Mouse (Mus musculus) neutrophil, adult 5-6 weeks (primary cell): ENCODE results near the gene Upf3a. TPM values are rescaled to one million over a fixed set of nuclear protein-coding genes. Genes with fewer than 3 reads are reported as not detected.
"Not testable (repeated sequence)": the region's sequence is repeated elsewhere in the genome, so short reads cannot be mapped to it uniquely, and the experiment has no call there.

Experiments
- ATAC-seq: fragments of 151-379, 151-347 bp; 2 replicates; pipeline ENCODE4 v1.8.0; 2017; ENCODE audit warnings: mild to moderate bottlenecking, moderate TSS enrichment; ENCODE audit not compliant: insufficient number of reproducible peaks, poor library complexity, low FRiP score, severe bottlenecking; ENCODE audit errors: extremely low read depth
- total RNA-seq: library from RNA; stranded (forward); fragments of 200-1000 nt; gene quantifications from 2 replicates; pipeline ENCODE4 v1.2.3, GENCODE M21; 2017

Gene Upf3a
- total RNA-seq, 1 experiment from 2014 or later = 34.1 TPM

- not testable (repeated sequence) for ATAC-seq
These were observed 52.9 kb downstream of the Upf3a start, which contains the start of gene AF366264 for GRCm38 (mm10) chr8:13838289-13838688. Gene AF366264, minus strand, starts transcription at chr8:13838389.

- not testable (repeated sequence) for ATAC-seq
These were observed 57.9 kb downstream of the Upf3a start for GRCm38 (mm10) chr8:13843286-13843685.

Other genes with a start within 250 kb of the Upf3a start
- gene 1700029H14Rik, start 223.2 kb upstream of the Upf3a start, total RNA-seq = 2.3 and 2.9 TPM in 2 replicates
- 437 and 443 TPM in 2 replicates for gene Rasa3, start 108.0 kb upstream of the Upf3a start, total RNA-seq
- not detected in 2 replicates for gene Cfap97d2, start 79.7 kb upstream of the Upf3a start, total RNA-seq
- gene Cdc16, start 27.9 kb upstream of the Upf3a start, total RNA-seq = 37.8 and 38.2 TPM in 2 replicates
- gene AF366264, start 52.8 kb downstream of the Upf3a start, total RNA-seq = not detected in 2 replicates
- gene Champ1, start 84.0 kb downstream of the Upf3a start, total RNA-seq = 13.0 and 13.6 TPM in 2 replicates
- gene Coprs, start 104.7 kb downstream of the Upf3a start, total RNA-seq = 0.37 and 1.0 TPM in 2 replicates